Mouse (Mus musculus) small intestine, adult 2 months (tissue): ENCODE data around the gene Sdk2.

ENCODE experiments used
- CTCF ChIP-seq: fragments of 200-500 bp; IDR thresholded peaks from 2 replicates; pipeline ENCODE4 v1.5.1; 2012; ENCODE audit warnings: low read depth, mild to moderate bottlenecking, control low read depth, inconsistent platforms, low read length, moderate library complexity, mixed read lengths; ENCODE audit not compliant: insufficient replicate concordance, insufficient read length; ENCODE audit errors: extremely low read depth
- POLR2A ChIP-seq: fragments of 200-500 bp; IDR thresholded peaks from 2 replicates; pipeline ENCODE4 v1.6.1; 2012; ENCODE audit warnings: low read depth, mild to moderate bottlenecking, control low read depth, inconsistent platforms, low read length, moderate library complexity

DNA sequence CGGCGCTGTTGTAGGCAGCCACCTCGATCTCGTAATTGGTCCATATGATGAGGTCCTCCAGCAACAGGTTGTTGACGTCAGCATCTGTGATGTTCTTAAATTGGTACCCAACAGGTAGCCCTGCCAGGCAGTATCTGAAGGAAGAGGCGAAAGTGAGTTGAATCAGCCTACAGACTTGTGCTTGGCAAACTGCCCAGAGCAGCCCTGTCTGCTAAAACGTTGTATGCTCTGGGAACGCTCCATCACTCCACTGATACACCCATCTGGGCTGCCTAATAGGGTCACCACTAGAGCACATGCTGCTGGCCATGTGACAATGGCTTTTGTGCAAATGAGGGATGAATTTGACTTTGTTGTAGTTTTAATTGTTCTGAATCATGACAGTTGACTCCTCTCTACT is 215.1 kb downstream of the Sdk2 start:
- TF ChIP-seq CTCF = no peak
- TF ChIP-seq POLR2A = no peak
